Mouse (Mus musculus) ES-E14 (cell line): ENCODE data around the gene Heatr5b. TPM values are rescaled to one million over a fixed set of nuclear protein-coding genes. Genes with fewer than 3 reads are reported as not detected.

Experiments used
- DNase-seq: peaks from one replicate; pipeline ENCODE4 v3.0.0-alpha.2; 2013; ENCODE audit warnings: low read depth, low spot score
- H3K27ac ChIP-seq: 2 replicates; pipeline ENCODE4 v1.5.1; 2012; ENCODE audit warnings: low read depth, mild to moderate bottlenecking, low read length, moderate library complexity, mixed read lengths; ENCODE audit not compliant: poor library complexity, insufficient read depth, severe bottlenecking
- H3K36me3 ChIP-seq: 2 replicates; pipeline ENCODE4 v1.6.1; 2012; ENCODE audit warnings: mild to moderate bottlenecking, low read length, moderate library complexity, mixed read lengths; ENCODE audit not compliant: control insufficient read depth, poor library complexity, insufficient read depth, severe bottlenecking
- H3K4me1 ChIP-seq, 2 experiments: fragments of 150-350 bp in 1 of 2; sonication (generic) in 1 of 2; 2 replicates each; pipeline ENCODE4 v1.6.1; 2012; ENCODE audit warnings: low read length in 2 of 2, mild to moderate bottlenecking in 1 of 2, mixed read lengths in 1 of 2; ENCODE audit not compliant: control insufficient read depth in 2 of 2, insufficient read depth in 2 of 2, poor library complexity in 1 of 2
- H3K4me3 ChIP-seq, 2 experiments: fragments of 150-350 bp in 1 of 2; sonication (generic) in 1 of 2; 2 replicates each; pipeline ENCODE4 v1.5.1; 2012; ENCODE audit warnings: low read length in 2 of 2, low read depth in 1 of 2, mild to moderate bottlenecking in 1 of 2, mixed read lengths in 1 of 2; ENCODE audit not compliant: insufficient read depth in 1 of 2, poor library complexity in 1 of 2, severe bottlenecking in 1 of 2
- H3K9ac ChIP-seq: 2 replicates; pipeline ENCODE4 v1.6.1; 2012; ENCODE audit warnings: low read depth, mild to moderate bottlenecking, low read length, mixed read lengths; ENCODE audit not compliant: poor library complexity, insufficient read depth, severe bottlenecking
- H3K9me3 ChIP-seq: fragments of 150-350 bp; sonication (generic); 2 replicates; pipeline ENCODE4 v1.6.1; 2012; ENCODE audit warnings: low read depth, mild to moderate bottlenecking, low read length; ENCODE audit not compliant: control insufficient read depth, insufficient read depth
- CHD2 ChIP-seq: IDR thresholded peaks from 2 replicates; pipeline ENCODE4 v1.6.1; 2014; ENCODE audit warnings: mild to moderate bottlenecking, low read depth, low read length, inconsistent platforms
- HCFC1 ChIP-seq: IDR thresholded peaks from 2 replicates; pipeline ENCODE4 v1.6.1; 2012; ENCODE audit warnings: low read length, inconsistent platforms, borderline replicate concordance; ENCODE audit not compliant: insufficient read depth
- MAFK ChIP-seq: IDR thresholded peaks from 2 replicates; pipeline ENCODE4 v1.6.1; 2014; ENCODE audit warnings: mild to moderate bottlenecking, low read depth, low read length, inconsistent platforms; ENCODE audit not compliant: insufficient read depth
- ZC3H11A ChIP-seq: IDR thresholded peaks from 2 replicates; pipeline ENCODE4 v1.6.1; 2012; ENCODE audit warnings: low read depth, mild to moderate bottlenecking, inconsistent platforms, low read length, borderline replicate concordance
- ZNF384 ChIP-seq: IDR thresholded peaks from 2 replicates; pipeline ENCODE4 v1.6.1; 2012; ENCODE audit warnings: low read depth, low read length, inconsistent platforms
- in situ Hi-C, 2 experiments: fragments of 600-800 bp; cut with MboI; formaldehyde crosslinking; loops; one replicate each; pipeline ENCODE4 v1.15.1; 2025; ENCODE audit warnings: low sequenced_read_pairs in 2 of 2, inconsistent platforms in 1 of 2; ENCODE audit not compliant: unreplicated experiment in 2 of 2
- total RNA-seq: library from RNA; depleted of rRNA; stranded (reverse); fragments of 300-350 nt; gene quantifications from 2 replicates; pipeline ENCODE4 v1.2.3, GENCODE M21; 2012

Gene Heatr5b
- total RNA-seq, 1 experiment, result 18.8 TPM

DNA sequence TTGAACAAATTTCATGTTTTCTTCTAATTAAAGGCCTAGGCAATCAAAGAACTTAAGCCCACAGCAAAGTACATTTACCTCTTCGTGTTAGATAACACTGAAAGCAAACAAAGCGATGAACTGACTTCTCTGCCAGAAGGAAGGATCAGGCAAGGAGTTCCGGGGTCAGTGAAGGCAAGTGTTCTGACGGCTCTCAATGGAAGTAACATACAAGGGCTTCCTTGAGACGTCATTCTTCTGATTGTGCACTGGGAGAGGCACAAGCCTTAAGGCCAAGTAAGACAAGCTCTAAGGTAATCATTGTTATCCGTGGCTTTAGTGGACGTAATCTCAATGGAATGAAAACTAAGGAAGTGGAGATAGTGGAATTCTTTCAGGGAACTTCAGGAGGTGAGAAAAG, 64.2 kb downstream of the Heatr5b start:
- Histone ChIP-seq H3K36me3 (no peaks in the 10 kb centered on the region), H3K4me3 (no peak overlapping the region), H3K27ac (no peak overlapping the region), H3K9me3 (no peaks in the 10 kb centered on the region), H3K4me1 (no peaks in the 10 kb centered on the region; a peak in 1 of 4 replicates), H3K9ac (no peak overlapping the region)
- in situ Hi-C loops, result no loop called here
- no peak for DNase-seq
- no peak for TF ChIP-seq ZC3H11A
- TF ChIP-seq CHD2, result no peak
- TF ChIP-seq HCFC1, result no peak
- TF ChIP-seq MAFK, result no peak
- no peak for TF ChIP-seq ZNF384

DNA sequence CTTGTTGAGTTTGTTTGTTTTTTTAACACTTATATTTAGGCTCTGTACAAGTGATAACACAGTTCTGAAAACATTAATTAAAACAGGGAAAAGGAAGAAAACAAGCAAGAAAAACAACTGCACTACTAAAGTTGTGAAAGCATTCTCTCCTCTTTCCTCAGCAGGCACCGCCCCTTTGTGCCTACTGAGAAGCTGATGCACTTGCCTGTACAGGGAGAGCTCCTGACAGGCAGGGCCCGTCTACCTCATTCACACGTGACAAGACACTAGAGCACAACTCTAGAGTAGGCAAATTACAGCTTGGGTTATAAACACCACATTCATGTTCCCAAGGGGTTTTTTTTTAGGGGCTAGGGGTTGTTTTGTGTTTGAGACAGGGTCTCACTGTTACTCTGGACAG, 65.8 kb downstream of the Heatr5b start:
- in situ Hi-C loops, result no loop called here
- H3K36me3 ChIP-seq, result no peaks in the 10 kb centered on the region
- H3K9ac ChIP-seq, result no peak overlapping the region
- H3K9me3 ChIP-seq, result no peaks in the 10 kb centered on the region
- DNase-seq, result no peak
- no peak overlapping the region for H3K27ac ChIP-seq
- no peak overlapping the region for H3K4me3 ChIP-seq
- H3K4me1 ChIP-seq, result no peaks in the 10 kb centered on the region; a peak in 1 of 4 replicates
- TF ChIP-seq CHD2, result no peak
- TF ChIP-seq ZC3H11A, result no peak
- TF ChIP-seq MAFK, result no peak
- no peak for TF ChIP-seq ZNF384
- TF ChIP-seq HCFC1, result no peak

GRCm38 (mm10) chr17:78768937-78769336, 66.2 kb downstream of the Heatr5b start:
- in situ Hi-C loops, result no loop called here
- DNase-seq, result no peak
- Histone ChIP-seq H3K4me3 (no peak overlapping the region), H3K9ac (no peak overlapping the region), H3K9me3 (no peaks in the 10 kb centered on the region), H3K36me3 (no peaks in the 10 kb centered on the region), H3K4me1 (no peaks in the 10 kb centered on the region; a peak in 1 of 4 replicates), H3K27ac (no peak overlapping the region)
- TF ChIP-seq ZNF384, result no peak
- no peak for TF ChIP-seq ZC3H11A
- TF ChIP-seq HCFC1, result no peak
- no peak for TF ChIP-seq CHD2
- TF ChIP-seq MAFK, result no peak

DNA sequence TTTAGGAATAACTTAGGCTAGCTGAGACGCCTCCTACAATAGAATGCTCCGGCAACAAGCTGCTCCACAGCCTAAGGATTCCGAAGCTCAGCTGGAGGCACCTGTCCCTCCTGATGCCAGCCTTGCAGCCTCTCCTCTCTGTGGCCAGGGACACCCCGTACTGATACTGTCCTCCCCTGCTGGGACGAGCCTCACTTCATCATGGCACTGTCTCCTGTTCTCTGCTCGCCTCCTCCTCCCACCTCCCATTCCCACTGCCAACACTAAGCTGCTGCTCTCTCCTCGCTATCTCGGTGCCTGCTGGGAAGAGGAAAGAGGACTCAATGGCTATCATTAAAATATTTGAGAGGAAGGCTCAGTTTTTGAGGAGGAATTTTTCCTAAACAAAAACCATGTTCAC, 67.6 kb downstream of the Heatr5b start:
- Histone ChIP-seq H3K27ac (no peak overlapping the region), H3K4me1 (no peaks in the 10 kb centered on the region), H3K36me3 (no peaks in the 10 kb centered on the region), H3K9ac (no peak overlapping the region), H3K9me3 (no peaks in the 10 kb centered on the region), H3K4me3 (no peak overlapping the region)
- in situ Hi-C loops, result no loop called here
- DNase-seq, result no peak
- TF ChIP-seq HCFC1 (no peak), ZC3H11A (no peak), MAFK (no peak), CHD2 (no peak), ZNF384 (no peak)

DNA sequence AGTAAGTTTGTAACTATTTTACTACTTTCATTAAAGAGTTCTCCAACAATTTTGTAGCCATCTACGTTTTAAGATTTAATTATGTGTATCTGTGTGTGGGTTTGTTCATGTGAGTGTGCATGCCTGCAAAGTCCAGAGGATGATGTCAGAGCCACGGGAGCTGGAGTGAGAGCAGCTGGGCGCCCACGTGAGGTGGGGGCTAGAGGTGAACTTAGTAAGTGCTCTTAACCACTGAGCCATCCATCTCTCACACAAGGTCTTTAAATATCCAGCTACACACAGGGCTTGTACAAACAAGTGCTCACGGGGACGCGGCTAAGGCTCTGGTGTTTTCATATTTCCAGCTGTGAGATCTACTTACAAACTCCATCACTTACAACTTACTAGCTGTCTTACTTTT, 69.1 kb downstream of the Heatr5b start:
- no peak overlapping the region for H3K9ac ChIP-seq
- no peaks in the 10 kb centered on the region for H3K36me3 ChIP-seq
- H3K9me3 ChIP-seq, result no peaks in the 10 kb centered on the region
- no peak for DNase-seq
- no peak overlapping the region for H3K27ac ChIP-seq
- TF ChIP-seq CHD2 (no peak), ZC3H11A (no peak), ZNF384 (no peak), HCFC1 (no peak), MAFK (no peak)
- in situ Hi-C loops, result no loop called here
- no peaks in the 10 kb centered on the region for H3K4me1 ChIP-seq
- H3K4me3 ChIP-seq, result no peak overlapping the region
